Mouse (Mus musculus): ENCODE results near the gene Cilp. TPM values are rescaled to one million over a fixed set of nuclear protein-coding genes. Genes with fewer than 3 reads are reported as not detected.

Cilp gene
- polyA plus RNA-seq, 1 experiment from 2014 or later = 0.14 TPM

DNA sequence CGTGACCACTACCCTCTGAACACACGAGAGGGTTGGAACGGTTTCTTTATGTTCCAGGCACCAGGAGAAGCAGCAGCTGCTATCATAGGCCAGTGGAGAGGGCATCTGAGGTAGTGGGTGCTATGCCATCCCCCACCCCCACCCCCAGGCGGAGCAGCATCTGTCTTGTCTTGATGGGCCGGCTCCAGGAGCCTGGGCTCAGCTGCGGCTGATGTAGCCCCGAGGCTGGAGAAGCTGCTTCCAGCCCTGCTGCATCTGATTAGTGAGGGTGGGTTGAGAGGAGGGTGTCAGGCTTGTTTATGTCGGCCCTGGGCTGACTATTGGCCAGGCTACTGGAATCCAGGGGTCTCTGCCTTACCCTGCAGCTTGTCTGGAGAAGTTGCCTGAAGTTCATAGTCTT lies 33.7 kb upstream of the Cilp start:
- no peaks in the 10 kb centered on the region for H3K27me3 ChIP-seq (ENCODE audit: control insufficient read depth, insufficient read depth, low read length)
- 59% methylated on average over 8 of the region's 8 CpGs for WGBS (ENCODE audit: insufficient replicate concordance)
- H3K9ac ChIP-seq (ENCODE audit: low read depth, low read length) = no peak overlapping the region
- no peak overlapping the region for H3K4me2 ChIP-seq
- peaks cover 3% of the 10 kb centered on the region; the same call in 1 of the 2 replicates for H3K36me3 ChIP-seq (ENCODE audit: control insufficient read depth, insufficient read depth, low read length)
- 0 out of 2 replicates have a peak, but pooled peaks cover 3% of the 10 kb centered on the region for H3K4me1 ChIP-seq (ENCODE audit: control insufficient read depth, insufficient read depth, low read length)
- no peak for ATAC-seq (replicated peaks; ENCODE audit: insufficient number of reproducible peaks, low FRiP score, low TSS enrichment)
- no peaks in the 10 kb centered on the region for H3K9me3 ChIP-seq (replicated peaks; ENCODE audit: control insufficient read depth, low read length)
- H3K27ac ChIP-seq (ENCODE audit: low read depth, low read length) = no peak overlapping the region
- H3K4me3 ChIP-seq (ENCODE audit: low read depth, low read length) = no peak overlapping the region

DNA sequence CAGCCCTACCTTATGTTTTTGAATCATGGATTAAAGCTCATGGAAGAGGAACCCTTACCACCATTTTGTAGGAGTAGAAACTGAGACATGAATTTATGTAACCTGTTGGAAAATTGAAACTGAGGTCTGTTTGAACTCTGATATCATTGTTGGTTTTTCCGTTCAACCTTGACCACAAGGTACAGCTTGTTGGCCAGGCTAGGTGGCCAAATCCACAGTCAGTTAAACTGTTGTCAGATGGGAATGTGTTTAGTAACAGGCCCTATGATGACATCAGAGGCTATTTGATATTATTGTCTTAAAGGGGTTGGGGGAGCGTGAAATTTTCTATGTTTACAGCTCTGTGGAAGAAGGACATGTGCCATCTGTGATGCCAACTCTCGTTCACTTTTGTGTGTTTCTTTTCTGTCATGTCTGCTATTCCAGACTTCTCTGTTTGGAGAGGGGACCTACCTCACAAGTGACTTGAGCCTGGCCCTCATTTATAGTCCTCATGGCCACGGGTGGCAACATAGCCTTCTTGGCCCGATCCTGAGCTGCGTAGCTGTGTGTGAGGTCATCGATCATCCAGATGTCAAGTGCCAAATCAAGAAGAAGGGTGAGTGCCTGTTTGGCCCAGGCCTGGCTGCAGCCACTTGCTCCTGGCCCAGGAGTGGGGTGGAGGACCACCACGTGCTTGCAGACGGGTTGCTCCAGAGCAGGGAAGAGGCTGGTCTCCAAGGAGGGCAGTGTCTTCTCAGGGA lies 31.6 kb upstream of the Cilp start:
- Histone ChIP-seq H3K4me3 (ENCODE audit: low read depth, low read length) (no peak overlapping the region), H3K9me3 (replicated peaks; ENCODE audit: control insufficient read depth, low read length) (no peaks in the 10 kb centered on the region), H3K4me1 (ENCODE audit: control insufficient read depth, insufficient read depth, low read length) (peaks cover 3% of the 10 kb centered on the region; the same call in 1 of the 2 replicates), H3K9ac (ENCODE audit: low read depth, low read length) (no peak overlapping the region), H3K27ac (ENCODE audit: low read depth, low read length) (no peak overlapping the region), H3K36me3 (ENCODE audit: control insufficient read depth, insufficient read depth, low read length) (peaks cover 3% of the 10 kb centered on the region; the same call in 1 of the 2 replicates), H3K4me2 (no peak overlapping the region), H3K27me3 (ENCODE audit: control insufficient read depth, insufficient read depth, low read length) (no peaks in the 10 kb centered on the region)
- 84% methylated on average over 9 of the region's 9 CpGs for WGBS (ENCODE audit: insufficient replicate concordance)
- ATAC-seq (replicated peaks; ENCODE audit: insufficient number of reproducible peaks, low FRiP score, low TSS enrichment) = no peak

GRCm38 (mm10) chr9:65234734-65235133 lies 30.2 kb upstream of the Cilp start:
- Histone ChIP-seq H3K27me3 (ENCODE audit: control insufficient read depth, insufficient read depth, low read length) (no peaks in the 10 kb centered on the region), H3K4me2 (no peak overlapping the region), H3K4me3 (ENCODE audit: low read depth, low read length) (no peak overlapping the region), H3K4me1 (ENCODE audit: control insufficient read depth, insufficient read depth, low read length) (peaks cover 3% of the 10 kb centered on the region; the same call in 1 of the 2 replicates), H3K9me3 (replicated peaks; ENCODE audit: control insufficient read depth, low read length) (no peaks in the 10 kb centered on the region), H3K27ac (ENCODE audit: low read depth, low read length) (no peak overlapping the region), H3K9ac (ENCODE audit: low read depth, low read length) (no peak overlapping the region), H3K36me3 (ENCODE audit: control insufficient read depth, insufficient read depth, low read length) (peaks cover 3% of the 10 kb centered on the region; the same call in 1 of the 2 replicates)
- ATAC-seq (replicated peaks; ENCODE audit: insufficient number of reproducible peaks, low FRiP score, low TSS enrichment) = no peak
- WGBS (ENCODE audit: insufficient replicate concordance) = 76% methylated on average over 3 of the region's 3 CpGs

- Histone ChIP-seq H3K36me3 (ENCODE audit: control insufficient read depth, insufficient read depth, low read length) (no peaks in the 10 kb centered on the region; the same call in 1 of the 2 replicates), H3K27me3 (ENCODE audit: control insufficient read depth, insufficient read depth, low read length) (no peaks in the 10 kb centered on the region), H3K4me2 (no peak overlapping the region), H3K27ac (ENCODE audit: low read depth, low read length) (no peak overlapping the region), H3K4me3 (ENCODE audit: low read depth, low read length) (no peak overlapping the region), H3K4me1 (ENCODE audit: control insufficient read depth, insufficient read depth, low read length) (peaks cover 3% of the 10 kb centered on the region; the same call in 1 of the 2 replicates), H3K9ac (ENCODE audit: low read depth, low read length) (no peak overlapping the region), H3K9me3 (replicated peaks; ENCODE audit: control insufficient read depth, low read length) (no peaks in the 10 kb centered on the region)
- ATAC-seq (replicated peaks; ENCODE audit: insufficient number of reproducible peaks, low FRiP score, low TSS enrichment) = no peak
- WGBS (ENCODE audit: insufficient replicate concordance) = 35% methylated on average over 1 of the region's 1 CpGs
Measured at GRCm38 (mm10) chr9:65235601-65236000, 29.4 kb upstream of the Cilp start.

DNA sequence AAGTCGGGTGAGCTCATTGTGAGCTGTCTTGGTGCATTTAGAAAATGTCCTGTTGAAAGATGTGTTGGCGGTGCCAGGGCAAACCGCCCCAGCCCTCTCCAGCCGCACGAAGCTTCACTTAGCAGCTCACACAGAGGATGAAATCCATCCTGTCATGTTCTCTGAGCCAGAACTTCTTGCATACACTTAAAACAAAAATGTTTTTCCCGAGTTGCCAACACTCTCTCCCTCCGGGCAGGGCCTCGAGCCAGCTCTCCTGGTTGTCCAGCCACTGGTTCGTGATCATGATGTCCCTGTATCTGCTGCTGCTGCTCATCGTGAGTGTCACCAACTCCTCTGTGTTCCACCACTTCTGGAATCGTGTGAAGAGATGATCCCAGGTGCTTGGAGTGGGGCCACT lies 27.4 kb upstream of the Cilp start:
- Histone ChIP-seq H3K36me3 (ENCODE audit: control insufficient read depth, insufficient read depth, low read length) (no peaks in the 10 kb centered on the region; the same call in 1 of the 2 replicates), H3K4me1 (ENCODE audit: control insufficient read depth, insufficient read depth, low read length) (no peaks in the 10 kb centered on the region; the same call in 1 of the 2 replicates), H3K27me3 (ENCODE audit: control insufficient read depth, insufficient read depth, low read length) (no peaks in the 10 kb centered on the region), H3K9ac (ENCODE audit: low read depth, low read length) (no peak overlapping the region), H3K9me3 (replicated peaks; ENCODE audit: control insufficient read depth, low read length) (no peaks in the 10 kb centered on the region), H3K27ac (ENCODE audit: low read depth, low read length) (no peak overlapping the region), H3K4me3 (ENCODE audit: low read depth, low read length) (no peak overlapping the region), H3K4me2 (no peak overlapping the region)
- WGBS (ENCODE audit: insufficient replicate concordance) = 71% methylated on average over 11 of the region's 11 CpGs
- ATAC-seq (replicated peaks; ENCODE audit: insufficient number of reproducible peaks, low FRiP score, low TSS enrichment) = no peak

DNA sequence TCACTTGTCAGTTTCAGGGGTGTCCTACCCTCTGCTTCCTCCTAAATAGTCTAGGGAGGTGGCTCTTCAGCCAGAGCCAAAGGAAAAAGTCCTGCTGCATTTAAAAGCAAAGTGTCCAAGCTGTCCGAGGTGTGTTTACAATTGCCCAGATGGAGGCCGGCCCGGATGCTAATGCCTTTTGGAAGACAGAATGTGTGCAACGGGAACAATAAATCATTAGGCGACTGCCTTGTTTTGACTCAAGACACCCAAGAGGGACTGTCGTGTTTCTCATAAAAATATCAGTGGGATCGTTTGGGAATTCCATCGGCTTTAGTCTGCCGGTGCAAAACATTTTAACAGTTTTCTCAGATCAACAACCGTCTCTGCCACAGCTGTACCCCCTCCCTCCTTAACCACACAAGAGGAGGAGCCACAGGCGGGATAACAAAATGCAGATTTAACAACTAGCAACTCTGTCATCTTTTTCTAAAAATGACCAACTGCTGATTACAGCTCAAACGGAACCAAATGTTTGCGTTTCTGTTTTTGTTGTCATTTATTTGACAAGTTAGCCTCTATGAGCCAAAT lies 26.7 kb upstream of the Cilp start:
- Histone ChIP-seq H3K4me2 (no peak overlapping the region), H3K9me3 (replicated peaks; ENCODE audit: control insufficient read depth, low read length) (no peaks in the 10 kb centered on the region), H3K4me3 (ENCODE audit: low read depth, low read length) (no peak overlapping the region), H3K9ac (ENCODE audit: low read depth, low read length) (no peak overlapping the region), H3K36me3 (ENCODE audit: control insufficient read depth, insufficient read depth, low read length) (no peaks in the 10 kb centered on the region; the same call in 1 of the 2 replicates), H3K4me1 (ENCODE audit: control insufficient read depth, insufficient read depth, low read length) (peaks cover 2% of the 10 kb centered on the region; the same call in 1 of the 2 replicates), H3K27ac (ENCODE audit: low read depth, low read length) (no peak overlapping the region), H3K27me3 (ENCODE audit: control insufficient read depth, insufficient read depth, low read length) (no peaks in the 10 kb centered on the region)
- ATAC-seq (replicated peaks; ENCODE audit: insufficient number of reproducible peaks, low FRiP score, low TSS enrichment) = no peak
- WGBS (ENCODE audit: insufficient replicate concordance) = 67% methylated on average over 13 of the region's 13 CpGs

DNA sequence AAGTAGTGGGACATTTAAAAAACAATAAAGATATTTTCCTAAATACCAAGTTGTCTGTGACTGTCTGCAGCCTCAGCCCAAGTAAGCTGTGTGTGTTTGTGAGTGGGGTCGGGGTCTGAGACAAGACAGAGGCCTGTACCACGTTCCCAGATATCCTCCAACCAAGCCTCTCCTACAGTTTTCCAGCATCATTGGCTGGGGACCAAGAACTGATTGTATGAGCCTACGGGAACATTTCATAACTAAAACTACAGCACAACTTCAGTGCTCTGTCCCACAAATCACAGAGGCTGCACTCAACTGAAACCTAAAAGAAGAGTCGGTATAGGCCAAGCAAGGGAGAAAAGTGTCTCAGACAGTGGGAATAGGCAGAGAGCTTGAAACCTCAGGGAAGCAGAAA lies 25.8 kb upstream of the Cilp start:
- 85% methylated on average over 4 of the region's 4 CpGs for WGBS (ENCODE audit: insufficient replicate concordance)
- Histone ChIP-seq H3K9ac (ENCODE audit: low read depth, low read length) (no peak overlapping the region), H3K36me3 (ENCODE audit: control insufficient read depth, insufficient read depth, low read length) (no peaks in the 10 kb centered on the region; the same call in 1 of the 2 replicates), H3K4me3 (ENCODE audit: low read depth, low read length) (no peak overlapping the region), H3K4me2 (no peak overlapping the region), H3K27ac (ENCODE audit: low read depth, low read length) (no peak overlapping the region), H3K9me3 (replicated peaks; ENCODE audit: control insufficient read depth, low read length) (no peaks in the 10 kb centered on the region), H3K4me1 (ENCODE audit: control insufficient read depth, insufficient read depth, low read length) (peaks cover 2% of the 10 kb centered on the region; the same call in 1 of the 2 replicates), H3K27me3 (ENCODE audit: control insufficient read depth, insufficient read depth, low read length) (no peaks in the 10 kb centered on the region)
- ATAC-seq (replicated peaks; ENCODE audit: insufficient number of reproducible peaks, low FRiP score, low TSS enrichment) = no peak

DNA sequence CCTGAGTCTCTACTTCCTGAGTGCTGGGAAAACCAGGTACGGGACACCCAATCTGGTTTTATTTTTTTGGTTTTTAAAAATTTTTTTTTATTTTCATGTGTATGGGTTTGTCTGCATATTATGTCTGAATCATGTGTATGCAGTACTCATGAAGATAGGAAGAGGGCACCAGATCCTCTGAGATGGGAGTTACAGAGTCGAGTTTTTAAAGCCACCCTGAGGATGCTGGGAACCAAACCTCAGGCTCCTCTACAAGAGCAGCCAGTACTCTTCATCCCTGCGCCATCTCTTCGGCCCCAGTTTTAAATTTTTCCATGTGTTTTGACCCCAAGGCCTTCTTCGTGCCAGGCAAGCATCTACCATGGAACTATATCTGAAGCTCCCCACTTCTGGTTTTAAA lies 25.2 kb upstream of the Cilp start:
- H3K36me3 ChIP-seq (ENCODE audit: control insufficient read depth, insufficient read depth, low read length) = no peaks in the 10 kb centered on the region; the same call in 1 of the 2 replicates
- no peaks in the 10 kb centered on the region for H3K9me3 ChIP-seq (replicated peaks; ENCODE audit: control insufficient read depth, low read length)
- H3K9ac ChIP-seq (ENCODE audit: low read depth, low read length) = no peak overlapping the region
- no peaks in the 10 kb centered on the region for H3K27me3 ChIP-seq (ENCODE audit: control insufficient read depth, insufficient read depth, low read length)
- H3K4me3 ChIP-seq (ENCODE audit: low read depth, low read length) = no peak overlapping the region
- no peak overlapping the region for H3K4me2 ChIP-seq
- peaks cover 2% of the 10 kb centered on the region; the same call in 1 of the 2 replicates for H3K4me1 ChIP-seq (ENCODE audit: control insufficient read depth, insufficient read depth, low read length)
- no peak for ATAC-seq (replicated peaks; ENCODE audit: insufficient number of reproducible peaks, low FRiP score, low TSS enrichment)
- H3K27ac ChIP-seq (ENCODE audit: low read depth, low read length) = no peak overlapping the region
- 86% methylated on average over 5 of the region's 5 CpGs for WGBS (ENCODE audit: insufficient replicate concordance)

Data from heart, embryonic 11.5 days (tissue).